Mouse (Mus musculus) MEL (cell line): ENCODE measurements at regions not wholly inside any gene's neighbourhood (a gene's known extent, or its start where the extent isn't known, plus 50 kb on each side); places are given as distances from the start of the nearest gene placed in this dataset.
A peak's percentile ranks its signal among the peaks of the same experiment; 100 is the strongest.
"Not testable (repeated sequence)": the region's sequence is repeated elsewhere in the genome, so short reads cannot be mapped to it uniquely, and the experiment has no call there.

ENCODE experiments used
- DNase-seq: peaks from one replicate; pipeline ENCODE4 v3.0.0; 2011; ENCODE audit warnings: low read depth, low spot score
- H3K27ac ChIP-seq: 2 replicates; pipeline ENCODE4 v1.5.1; 2012; ENCODE audit warnings: low read depth, mild to moderate bottlenecking, control low read depth, low read length, moderate library complexity; ENCODE audit not compliant: control insufficient read depth
- H3K27me3 ChIP-seq, 2 experiments: fragments of 150-350 bp in 1 of 2; sonication (generic) in 1 of 2; 2 replicates each; pipeline ENCODE4 v1.6.1; 2012; ENCODE audit warnings: low read length in 2 of 2, mild to moderate bottlenecking in 2 of 2, improper control_type of control experiment in 1 of 2, moderate library complexity in 1 of 2; ENCODE audit not compliant: insufficient read depth in 2 of 2, control insufficient read depth in 1 of 2
- H3K36me3 ChIP-seq, 2 experiments: 2 replicates each; pipeline ENCODE4 v1.6.1; 2012 to 2014; ENCODE audit warnings: low read length in 2 of 2, improper control_type of control experiment in 1 of 2, inconsistent platforms in 1 of 2, mild to moderate bottlenecking in 1 of 2; ENCODE audit not compliant: insufficient read depth in 2 of 2, control insufficient read depth in 1 of 2
- H3K4me1 ChIP-seq, 2 experiments: fragments of 150-350 bp in 1 of 2; sonication (generic) in 1 of 2; 2 replicates each; pipeline ENCODE4 v1.6.1; 2012; ENCODE audit warnings: low read length in 2 of 2, improper control_type of control experiment in 1 of 2, mild to moderate bottlenecking in 1 of 2; ENCODE audit not compliant: insufficient read depth in 2 of 2, control insufficient read depth in 1 of 2
- H3K4me3 ChIP-seq, 2 experiments: fragments of 150-350 bp in 1 of 2; sonication (generic) in 1 of 2; 2 replicates each; pipeline ENCODE4 v1.5.1; 2012; ENCODE audit warnings: low read depth in 2 of 2, low read length in 2 of 2, mild to moderate bottlenecking in 2 of 2, moderate library complexity in 2 of 2, control low read depth in 1 of 2, improper control_type of control experiment in 1 of 2; ENCODE audit not compliant: control insufficient read depth in 1 of 2, insufficient read depth in 1 of 2
- H3K79me2 ChIP-seq: 2 replicates; pipeline ENCODE4 v1.6.1; 2012; ENCODE audit warnings: mild to moderate bottlenecking, low read length, moderate library complexity; ENCODE audit not compliant: control insufficient read depth, poor library complexity, insufficient read depth
- H3K9ac ChIP-seq: 2 replicates; pipeline ENCODE4 v1.6.1; 2012; ENCODE audit warnings: low read depth, mild to moderate bottlenecking, control low read depth, low read length, moderate library complexity; ENCODE audit not compliant: control insufficient read depth, poor library complexity, severe bottlenecking
- H3K9me3 ChIP-seq: fragments of 150-350 bp; sonication (generic); replicated peaks from 2 replicates; pipeline ENCODE4 v1.6.1; 2012; ENCODE audit warnings: mild to moderate bottlenecking, low read length, improper control_type of control experiment, moderate library complexity; ENCODE audit not compliant: insufficient read depth
- BHLHE40 ChIP-seq: IDR thresholded peaks from 2 replicates; pipeline ENCODE4 v1.6.1; 2012; ENCODE audit warnings: low read depth, mild to moderate bottlenecking, inconsistent platforms, low read length, improper control_type of control experiment, borderline replicate concordance
- CHD2 ChIP-seq: IDR thresholded peaks from 2 replicates; pipeline ENCODE4 v1.6.1; 2011; ENCODE audit warnings: low read length, improper control_type of control experiment
- E2F4 ChIP-seq: IDR thresholded peaks from 2 replicates; pipeline ENCODE4 v1.6.1; 2011; ENCODE audit warnings: low read depth, low read length, improper control_type of control experiment, borderline replicate concordance
- EP300 ChIP-seq, 2 experiments: IDR thresholded peaks; 2 replicates each; pipeline ENCODE4 v1.6.1; 2011; ENCODE audit warnings: improper control_type of control experiment in 2 of 2, low read length in 2 of 2, low read depth in 1 of 2, mild to moderate bottlenecking in 1 of 2
- ETS1 ChIP-seq: IDR thresholded peaks from 2 replicates; pipeline ENCODE4 v1.6.1; 2012; ENCODE audit warnings: low read depth, mild to moderate bottlenecking, inconsistent platforms, low read length, improper control_type of control experiment, moderate library complexity
- GATA1 ChIP-seq: IDR thresholded peaks from 2 replicates; pipeline ENCODE4 v1.6.1; 2011; ENCODE audit warnings: low read depth, low read length, improper control_type of control experiment
- JUND ChIP-seq: IDR thresholded peaks from 2 replicates; pipeline ENCODE4 v1.6.1; 2011; ENCODE audit warnings: low read depth, mild to moderate bottlenecking, improper control_type of control experiment, low read length
- MAZ ChIP-seq: IDR thresholded peaks from 2 replicates; pipeline ENCODE4 v1.6.1; 2012; ENCODE audit warnings: low read depth, mild to moderate bottlenecking, inconsistent platforms, low read length, improper control_type of control experiment
- MYB ChIP-seq: IDR thresholded peaks from 2 replicates; pipeline ENCODE4 v1.6.1; 2011; ENCODE audit warnings: mild to moderate bottlenecking, low read depth, low read length, improper control_type of control experiment
- MYC ChIP-seq: IDR thresholded peaks from 2 replicates; pipeline ENCODE4 v1.6.1; 2011; ENCODE audit warnings: low read depth, mild to moderate bottlenecking, low read length, improper control_type of control experiment, moderate library complexity
- NELFE ChIP-seq: IDR thresholded peaks from 2 replicates; pipeline ENCODE4 v1.6.1; 2011; ENCODE audit warnings: low read depth, low read length, improper control_type of control experiment
- POLR2AphosphoS2 ChIP-seq: IDR thresholded peaks from 2 replicates; pipeline ENCODE4 v1.6.1; 2011; ENCODE audit warnings: low read length, improper control_type of control experiment
- POLR2AphosphoS5 ChIP-seq: IDR thresholded peaks from 2 replicates; pipeline ENCODE4 v1.6.1; 2012; ENCODE audit warnings: low read depth, borderline replicate concordance, mild to moderate bottlenecking, inconsistent platforms, low read length, moderate library complexity, mixed read lengths
- RAD21 ChIP-seq: IDR thresholded peaks from 2 replicates; pipeline ENCODE4 v1.6.1; 2011; ENCODE audit warnings: mild to moderate bottlenecking, low read depth, low read length, improper control_type of control experiment
- SIN3A ChIP-seq: IDR thresholded peaks from 2 replicates; pipeline ENCODE4 v1.6.1; 2012; ENCODE audit warnings: low read length, improper control_type of control experiment, inconsistent platforms
- TAL1 ChIP-seq: IDR thresholded peaks from 2 replicates; pipeline ENCODE4 v1.6.1; 2012; ENCODE audit warnings: mild to moderate bottlenecking, inconsistent platforms, low read length, moderate library complexity, mixed read lengths
- TBP ChIP-seq: IDR thresholded peaks from 2 replicates; pipeline ENCODE4 v1.8.0; 2011; ENCODE audit warnings: low read depth, low read length, improper control_type of control experiment
- TCF12 ChIP-seq: IDR thresholded peaks from 2 replicates; pipeline ENCODE4 v1.6.1; 2014; ENCODE audit warnings: low read depth, mild to moderate bottlenecking, inconsistent platforms, low read length, improper control_type of control experiment, moderate library complexity
- USF1 ChIP-seq: IDR thresholded peaks from 2 replicates; pipeline ENCODE4 v1.6.1; 2014; ENCODE audit warnings: low read depth, mild to moderate bottlenecking, inconsistent platforms, low read length, improper control_type of control experiment, moderate library complexity
- ZC3H11A ChIP-seq: IDR thresholded peaks from 2 replicates; pipeline ENCODE4 v1.6.1; 2012; ENCODE audit warnings: low read depth, mild to moderate bottlenecking, inconsistent platforms, low read length, improper control_type of control experiment
- ZKSCAN1 ChIP-seq: IDR thresholded peaks from 2 replicates; pipeline ENCODE4 v1.6.1; 2012; ENCODE audit warnings: low read depth, mild to moderate bottlenecking, inconsistent platforms, low read length, improper control_type of control experiment, moderate library complexity
- ZMIZ1 ChIP-seq: IDR thresholded peaks from 2 replicates; pipeline ENCODE4 v1.6.1; 2012; ENCODE audit warnings: low read depth, mild to moderate bottlenecking, inconsistent platforms, low read length, improper control_type of control experiment, moderate library complexity
- ZNF384 ChIP-seq: IDR thresholded peaks from 2 replicates; pipeline ENCODE4 v1.6.1; 2012; ENCODE audit warnings: low read depth, mild to moderate bottlenecking, inconsistent platforms, low read length, improper control_type of control experiment

- Histone ChIP-seq H3K36me3 (no peaks in the 10 kb centered on the region), H3K27me3 (no peaks in the 10 kb centered on the region), H3K4me3 (no peak overlapping the region), H3K79me2 (no peaks in the 10 kb centered on the region), H3K9ac (no peak overlapping the region), H3K27ac (no peak overlapping the region), H3K4me1 (no peaks in the 10 kb centered on the region), H3K9me3 (no peaks in the 10 kb centered on the region)
- DNase-seq: no peak
- TF ChIP-seq TCF12: no peak
These were observed 115.4 kb upstream of the Sec61g start for GRCm38 (mm10) chr11:16623694-16624093.

GRCm38 (mm10) chr11:16627294-16628085 lies 119.2 kb upstream of the Sec61g start:
- no peak for DNase-seq
- no peaks in the 10 kb centered on the region for H3K9me3 ChIP-seq
- H3K79me2 ChIP-seq: no peaks in the 10 kb centered on the region
- no peak overlapping the region for H3K4me3 ChIP-seq
- no peaks in the 10 kb centered on the region for H3K36me3 ChIP-seq
- H3K4me1 ChIP-seq: no peaks in the 10 kb centered on the region
- H3K9ac ChIP-seq: no peak overlapping the region
- TF ChIP-seq MYB: no peak
- no peak for TF ChIP-seq ZKSCAN1
- TF ChIP-seq GATA1: no peak
- no peak for TF ChIP-seq ZC3H11A
- TF ChIP-seq SIN3A: no peak
- no peak for TF ChIP-seq TAL1
- no peak for TF ChIP-seq MYC
- no peak for TF ChIP-seq TCF12
- H3K27me3 ChIP-seq: no peaks in the 10 kb centered on the region
- no peak overlapping the region for H3K27ac ChIP-seq

DNA sequence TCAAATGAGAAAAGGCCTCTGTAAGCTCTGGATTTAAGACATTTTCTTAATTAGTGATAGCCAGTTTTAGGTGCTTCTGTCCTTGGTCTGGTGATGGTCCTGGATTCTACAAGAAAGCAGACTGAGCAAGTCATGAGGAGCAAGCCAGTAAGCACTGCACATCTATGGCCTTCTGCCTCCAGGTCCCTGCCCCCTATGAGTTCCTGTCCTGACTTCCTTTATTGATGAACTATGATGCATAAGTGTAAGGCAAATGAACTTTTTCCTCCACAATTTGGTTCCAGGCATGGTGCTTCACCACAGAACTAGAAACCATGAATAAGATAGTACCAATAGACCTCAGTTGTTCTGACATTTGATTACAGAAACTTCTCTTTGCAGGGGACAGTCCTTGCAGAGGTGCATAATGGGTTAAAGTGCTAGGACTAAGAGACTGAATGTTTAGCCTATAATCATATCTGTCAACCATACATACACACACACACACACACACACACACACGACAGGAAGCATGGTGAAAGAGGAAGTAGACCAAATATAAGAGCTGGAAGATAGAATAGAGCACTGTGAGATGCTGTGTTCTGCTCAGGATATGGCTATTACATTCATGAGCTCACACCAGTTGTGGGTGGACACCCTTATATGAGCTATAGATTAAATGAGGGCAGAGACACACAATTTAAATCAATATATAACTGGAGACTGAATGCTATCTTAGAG lies 121.3 kb upstream of the Sec61g start:
- Histone ChIP-seq H3K9me3 (no peaks in the 10 kb centered on the region), H3K36me3 (no peaks in the 10 kb centered on the region), H3K27ac (no peak overlapping the region), H3K4me1 (no peaks in the 10 kb centered on the region), H3K27me3 (no peaks in the 10 kb centered on the region), H3K79me2 (no peaks in the 10 kb centered on the region), H3K4me3 (no peak overlapping the region), H3K9ac (no peak overlapping the region)
- TF ChIP-seq JUND: no peak
- no peak for TF ChIP-seq TBP
- TF ChIP-seq USF1: no peak
- TF ChIP-seq ETS1: no peak
- no peak for TF ChIP-seq RAD21
- TF ChIP-seq SIN3A: no peak
- no peak for TF ChIP-seq POLR2AphosphoS2
- no peak for TF ChIP-seq CHD2
- no peak for TF ChIP-seq ZNF384
- no peak for TF ChIP-seq MAZ
- TF ChIP-seq EP300 (IDR thresholded peaks at IDR 0.05; ENCODE audit: low read depth in 1 of 2, low read length in 2 of 2): no peak
- no peak for TF ChIP-seq BHLHE40
- TF ChIP-seq NELFE: no peak
- TF ChIP-seq POLR2AphosphoS5: no peak
- TF ChIP-seq ZMIZ1: no peak
- no peak for TF ChIP-seq E2F4
- DNase-seq: peak; percentile 29

DNA sequence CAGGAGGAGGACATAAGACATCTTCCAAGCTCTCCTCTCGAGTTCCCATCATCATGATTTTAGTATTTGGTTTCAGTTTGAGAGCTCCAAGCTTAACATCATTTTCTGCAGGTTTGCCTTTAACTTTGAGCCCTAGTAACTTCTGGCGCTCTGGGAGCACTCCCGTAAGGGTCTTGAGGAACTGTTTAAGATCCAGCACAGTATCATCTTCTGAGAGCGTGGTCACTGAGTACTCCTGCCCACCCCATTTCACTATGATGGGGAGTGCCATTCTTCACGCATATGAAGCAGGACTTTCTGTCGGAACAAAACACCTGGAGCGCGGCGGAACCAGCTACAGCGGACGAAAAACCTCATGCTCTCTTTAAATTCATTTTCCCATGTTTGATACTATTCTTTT lies 116.2 kb upstream of the Egfr start:
- not testable (repeated sequence) for H3K4me1 ChIP-seq, H3K9me3 ChIP-seq, H3K36me3 ChIP-seq, H3K9ac ChIP-seq, H3K79me2 ChIP-seq, H3K27ac ChIP-seq, H3K27me3 ChIP-seq, H3K4me3 ChIP-seq, DNase-seq
